Mouse (Mus musculus): ENCODE results near the gene Avl9. TPM values are rescaled to one million over a fixed set of nuclear protein-coding genes. Genes with fewer than 3 reads are reported as not detected.

The Avl9 gene
- polyA plus RNA-seq, 1 experiment, result 4.3 TPM

DNA sequence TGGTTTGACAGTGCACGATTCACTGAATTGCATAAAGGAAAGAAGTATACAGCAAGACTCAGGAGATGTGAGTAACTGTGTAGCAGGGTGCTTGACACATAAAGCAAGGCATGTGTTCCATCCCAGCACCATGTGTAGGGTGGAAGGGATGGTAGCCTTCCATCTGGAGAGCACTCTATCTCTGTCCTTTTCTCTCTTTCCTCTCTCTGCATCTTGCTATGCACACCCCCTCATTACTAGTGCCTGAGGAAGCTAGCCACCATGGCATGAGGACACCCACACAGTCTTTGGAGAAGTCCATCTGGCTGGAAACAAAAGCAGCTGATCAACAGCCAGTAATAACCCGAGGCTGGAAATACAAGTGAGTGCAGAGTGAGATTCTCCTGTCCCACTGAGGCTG, 91.5 kb downstream of the Avl9 start:
- H3K36me3 ChIP-seq (ENCODE audit: control insufficient read depth, insufficient read depth, low read length), result no peaks in the 10 kb centered on the region
- TF ChIP-seq CTCF (IDR thresholded peaks at IDR 0.05; ENCODE audit: extremely low read depth, insufficient read length, insufficient replicate concordance, low read depth, low read length) (no peak), POLR2A (IDR thresholded peaks at IDR 0.05; ENCODE audit: low read depth, low read length) (no peak)
- H3K27ac ChIP-seq (ENCODE audit: insufficient read depth, low read depth, low read length), result no peak overlapping the region
- H3K4me3 ChIP-seq (ENCODE audit: low read depth, low read length), result no peak overlapping the region
- WGBS, result 52% methylated on average over 2 of the region's 2 CpGs
- no peaks in the 10 kb centered on the region for H3K4me1 ChIP-seq (ENCODE audit: control insufficient read depth, insufficient read depth, insufficient read length, low read length)
- no peaks in the 10 kb centered on the region for H3K27me3 ChIP-seq (ENCODE audit: control insufficient read depth, insufficient read depth, low read length)

DNA sequence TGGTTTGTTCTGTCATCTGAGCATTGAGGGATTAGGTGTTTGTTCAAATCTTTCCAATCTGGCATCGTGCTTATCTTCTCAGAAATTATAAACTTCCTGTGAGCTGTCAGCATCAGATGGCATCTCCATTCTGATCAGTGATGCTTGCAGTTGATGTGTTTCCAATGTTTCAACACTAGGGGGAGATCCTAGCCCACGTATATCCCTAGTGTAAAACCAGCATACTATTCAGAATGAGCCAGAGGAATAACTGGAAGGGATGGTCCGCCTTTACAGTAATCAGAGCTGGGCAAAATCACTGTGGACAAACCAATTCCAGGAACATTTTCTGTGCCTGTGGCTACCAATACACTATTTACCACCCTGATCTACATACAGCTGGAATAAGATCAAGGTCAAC, 94.0 kb downstream of the Avl9 start:
- TF ChIP-seq CTCF (IDR thresholded peaks at IDR 0.05; ENCODE audit: extremely low read depth, insufficient read length, insufficient replicate concordance, low read depth, low read length), result no peak
- no peak for TF ChIP-seq POLR2A (IDR thresholded peaks at IDR 0.05; ENCODE audit: low read depth, low read length)
- no peak overlapping the region for H3K27ac ChIP-seq (ENCODE audit: insufficient read depth, low read depth, low read length)
- no peaks in the 10 kb centered on the region for H3K36me3 ChIP-seq (ENCODE audit: control insufficient read depth, insufficient read depth, low read length)
- 7% methylated on average over 3 of the region's 3 CpGs for WGBS
- peaks cover 3% of the 10 kb centered on the region; the same call in 1 of the 2 replicates for H3K4me1 ChIP-seq (ENCODE audit: control insufficient read depth, insufficient read depth, insufficient read length, low read length)
- no peaks in the 10 kb centered on the region for H3K27me3 ChIP-seq (ENCODE audit: control insufficient read depth, insufficient read depth, low read length)
- H3K4me3 ChIP-seq (ENCODE audit: low read depth, low read length), result no peak overlapping the region

Other genes with a start within 250 kb of the Avl9 start
- 0.18 and 0.29 TPM in 2 replicates for gene Pde1c, start 145.8 kb upstream of the Avl9 start, polyA plus RNA-seq (2012; rRNA removed)
- not detected in 2 replicates for gene Lsm5, start 10.2 kb upstream of the Avl9 start, polyA plus RNA-seq (2012; rRNA removed)
- gene Kbtbd2, start 82.9 kb downstream of the Avl9 start, polyA plus RNA-seq (2012; rRNA removed), result 2.1 and 3.7 TPM in 2 replicates
- 6.2 and 9.4 TPM in 2 replicates for gene Fkbp9, start 117.2 kb downstream of the Avl9 start, polyA plus RNA-seq (2012; rRNA removed)
- 2.3 and 3.6 TPM in 2 replicates for gene Nt5c3, start 209.0 kb downstream of the Avl9 start, polyA plus RNA-seq (2012; rRNA removed)
- gene Vmn1r4, start 209.1 kb downstream of the Avl9 start, polyA plus RNA-seq (2012; rRNA removed), result not detected in 2 replicates

Measured in small intestine, adult 2 months (tissue).